Mouse (Mus musculus) heart, adult 11 months (tissue): ENCODE data around the gene Pramef17.
"Not testable (repeated sequence)": the region's sequence is repeated elsewhere in the genome, so short reads cannot be mapped to it uniquely, and the experiment has no call there.

Experiments used
- DNase-seq: peaks from one replicate; pipeline ENCODE4 v3.0.0; 2022

Pramef17 gene

GRCm38 (mm10) chr4:143994269-143994668 lies at the start of gene Pramef17:
TSS of gene Pramef17 (minus strand) at chr4:143994369.
- DNase-seq: not testable (repeated sequence)

- peak; percentile 97 for DNase-seq
Observed at GRCm38 (mm10) chr4:143988126-143988525, 6.0 kb downstream of the Pramef17 start.

GRCm38 (mm10) chr4:143987475-143987941 lies 6.7 kb downstream of the Pramef17 start:
- DNase-seq: peak; percentile 98

- peak; percentile 97 for DNase-seq
Observed at GRCm38 (mm10) chr4:143985733-143986132, 8.4 kb downstream of the Pramef17 start.

- DNase-seq: peak; percentile 95
Observed at GRCm38 (mm10) chr4:143985165-143985564, 9.0 kb downstream of the Pramef17 start.

- DNase-seq: not testable (repeated sequence)
Observed at GRCm38 (mm10) chr4:143983446-143983845, 10.7 kb downstream of the Pramef17 start.

GRCm38 (mm10) chr4:143966850-143967249 lies 27.3 kb downstream of the Pramef17 start, which contains the start of gene Gm13101:
TSS of gene Gm13101 (minus strand) at chr4:143966950.
- not testable (repeated sequence) for DNase-seq

GRCm38 (mm10) chr4:143950916-143951315 lies 43.3 kb downstream of the Pramef17 start, which contains the start of gene Pramef25:
TSS of gene Pramef25 (minus strand) at chr4:143951016.
- DNase-seq: not testable (repeated sequence)
